Mouse (Mus musculus): ENCODE data around the gene Ifne.

The Ifne gene

GRCm38 (mm10) chr4:88865011-88865569 is 14.9 kb downstream of the Ifne start:
- WGBS, result 74% methylated on average over 6 of the region's 6 CpGs

DNA sequence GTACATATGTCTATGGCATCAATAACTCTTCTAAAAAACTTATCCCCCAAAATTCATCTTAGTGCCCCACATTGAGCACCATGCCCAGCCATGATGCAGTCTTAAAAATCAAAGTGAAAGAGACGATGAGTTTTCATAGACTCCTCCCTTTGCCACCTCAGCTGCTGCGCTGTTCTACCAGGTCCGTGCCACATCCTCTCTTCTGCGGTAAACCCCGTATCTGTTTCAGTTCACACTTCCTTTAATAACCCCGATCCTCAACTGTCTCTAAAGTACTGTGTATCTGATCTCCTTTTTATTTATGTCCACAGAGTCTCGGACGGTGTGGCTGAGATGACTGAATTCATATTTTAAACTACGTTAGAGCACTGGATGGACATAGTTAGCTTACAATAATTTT is 15.4 kb downstream of the Ifne start:
- 75% methylated on average over 9 of the region's 9 CpGs for WGBS

DNA sequence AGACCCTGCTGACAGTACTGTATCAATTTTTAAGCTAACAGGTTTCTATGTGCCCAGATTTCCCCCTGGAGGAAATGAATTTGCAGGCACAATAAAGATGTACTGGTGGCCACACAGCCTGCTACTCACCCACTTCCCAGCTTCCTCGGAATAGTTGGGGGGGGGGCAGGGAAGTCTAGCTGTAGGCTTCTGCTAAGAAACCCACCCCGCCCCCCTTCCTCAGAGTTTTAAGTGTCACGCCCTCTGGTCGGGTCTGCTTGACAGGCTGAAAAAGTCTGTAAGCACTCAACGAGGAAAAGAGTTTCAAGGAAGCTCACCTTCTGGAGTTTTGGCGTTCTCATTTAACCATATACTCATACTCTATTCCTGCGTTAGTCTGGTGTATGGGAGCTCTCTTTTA is 16.7 kb downstream of the Ifne start:
- WGBS, result 32% methylated on average over 7 of the region's 7 CpGs

DNA sequence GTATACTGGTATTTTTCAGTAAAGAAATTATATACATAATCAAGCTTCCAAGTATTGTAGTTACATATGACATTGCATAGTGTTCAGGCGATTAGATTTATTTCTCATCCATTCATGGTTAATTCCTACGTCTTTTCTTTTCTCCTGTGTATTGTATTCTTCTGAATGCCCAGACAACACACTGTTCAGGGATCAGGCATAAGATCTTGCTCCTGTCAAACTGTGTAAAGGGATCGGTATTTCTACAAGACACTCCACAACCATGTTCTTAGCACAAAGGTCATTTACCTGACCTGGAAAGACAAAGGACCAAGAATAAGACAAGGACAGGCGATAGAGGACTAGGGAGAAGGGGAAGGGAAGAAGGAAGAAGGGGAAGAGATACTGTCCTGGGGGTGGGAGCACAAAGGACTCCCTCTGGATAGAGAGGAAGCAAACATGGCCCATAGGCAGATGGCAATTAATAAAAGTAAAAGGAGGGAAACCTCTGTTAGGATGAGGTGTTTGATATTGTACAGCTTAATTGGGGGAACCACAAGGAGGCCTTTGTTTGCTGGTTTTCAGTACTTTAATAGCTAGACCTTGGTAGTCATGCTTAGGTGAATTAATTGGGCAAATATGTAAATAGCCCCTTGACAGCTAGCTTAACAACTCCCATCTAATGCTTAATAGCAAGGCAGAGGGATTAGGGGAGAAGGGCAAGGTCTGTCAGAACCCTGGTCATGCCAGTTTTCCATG is 28.8 kb downstream of the Ifne start:
- WGBS, result 67% methylated on average over 4 of the region's 4 CpGs

- WGBS, result 80% methylated on average over 1 of the region's 1 CpGs
Measured at GRCm38 (mm10) chr4:88849698-88850097, 30.3 kb downstream of the Ifne start, which contains the start of gene Ifna1. Gene Ifna1 (plus strand): TSS chr4:88850087.

GRCm38 (mm10) chr4:88845334-88845733 is 34.7 kb downstream of the Ifne start:
- 19% methylated on average over 2 of the region's 2 CpGs for WGBS

- 76% methylated on average over 2 of the region's 2 CpGs for WGBS
Measured at GRCm38 (mm10) chr4:88841438-88841911, 38.5 kb downstream of the Ifne start, which contains the start of gene Ifna4. Gene Ifna4 (plus strand): TSS chr4:88841861.

DNA sequence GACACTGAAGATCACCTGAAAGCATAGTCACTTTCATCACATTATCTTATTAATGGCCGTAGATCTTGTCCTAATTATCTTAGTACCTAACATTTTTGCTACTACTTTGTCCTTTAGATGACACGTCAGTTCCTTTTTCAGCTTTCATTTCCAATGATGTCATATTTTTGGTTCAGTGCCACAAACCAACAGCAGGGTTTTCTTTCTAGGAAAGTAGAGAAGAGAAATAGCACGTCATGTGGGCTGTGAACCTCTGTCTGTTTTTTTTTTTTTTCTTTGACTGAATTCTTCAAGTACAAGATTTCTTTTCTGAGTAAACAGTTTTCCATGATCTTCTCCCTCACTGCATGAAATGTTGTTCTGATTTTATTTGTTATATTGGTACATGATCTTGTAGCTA is 39.9 kb downstream of the Ifne start:
- 65% methylated on average over 3 of the region's 3 CpGs for WGBS

GRCm38 (mm10) chr4:88838828-88839227 is 41.2 kb downstream of the Ifne start:
- WGBS, result 38% methylated on average over 3 of the region's 3 CpGs

DNA sequence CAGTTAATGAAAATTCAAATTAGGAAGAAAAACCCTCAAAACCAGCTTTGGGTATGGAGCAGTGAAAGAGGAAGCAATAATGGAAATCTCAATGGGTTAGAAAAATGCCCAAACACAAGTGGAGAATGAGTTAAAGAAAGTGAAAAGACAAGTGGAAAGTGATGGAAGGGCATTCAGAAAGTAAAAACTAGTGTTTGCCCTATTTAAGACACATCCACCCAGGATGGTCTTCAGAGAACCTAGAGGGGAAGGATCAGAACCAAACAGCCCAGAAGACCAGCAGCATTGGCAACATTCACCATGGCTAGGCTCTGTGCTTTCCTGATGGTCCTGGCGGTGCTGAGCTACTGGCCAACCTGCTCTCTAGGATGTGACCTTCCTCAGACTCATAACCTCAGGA is 44.8 kb downstream of the Ifne start, which contains the start of gene Ifna5:
TSS of gene Ifna5 (plus strand) at position 301 of the 400 bp plus-strand sequence.
- WGBS, result 88% methylated on average over 1 of the region's 1 CpGs

DNA sequence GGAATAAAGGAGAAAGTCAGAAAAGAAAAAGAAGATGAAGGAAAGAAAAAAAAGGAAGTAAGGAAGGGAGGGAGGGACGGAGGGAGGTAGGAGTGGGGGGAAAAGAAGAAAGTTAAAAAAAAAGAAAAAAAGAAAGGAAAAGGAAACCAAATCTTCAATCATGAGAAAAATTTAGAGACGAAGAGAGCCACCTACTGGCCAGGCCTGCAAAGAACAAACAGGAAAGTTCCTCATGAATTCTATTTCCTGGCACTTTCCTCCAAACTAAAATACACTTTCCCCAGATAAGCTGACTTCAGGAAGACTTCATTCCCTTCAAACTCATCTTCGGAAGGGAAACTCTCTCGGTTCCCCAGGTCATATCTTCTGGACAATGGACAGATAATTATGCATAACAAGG is 49.5 kb downstream of the Ifne start:
- 21% methylated on average over 4 of the region's 4 CpGs for WGBS

All from cerebral cortex, adult 2 months (tissue).